Mouse (Mus musculus): Measurements from ENCODE around the gene Tcf7. TPM values are rescaled to one million over a fixed set of nuclear protein-coding genes. Genes with fewer than 3 reads are reported as not detected.
A peak's percentile ranks its signal among the peaks of the same experiment; 100 is the strongest.

Tcf7 gene
- total RNA-seq, 2 experiments from 2014 or later: 0.65 to 1.2 TPM

- no peak for DNase-seq
- intact Hi-C loops (cut with DNase I): no loop called here
Measured at GRCm38 (mm10) chr11:52286301-52286957, 3.6 kb upstream of the Tcf7 start.

GRCm38 (mm10) chr11:52283596-52284571 is 1.1 kb upstream of the Tcf7 start:
- DNase-seq: peak; percentile 57 to 65
- intact Hi-C loops (cut with DNase I): no loop called here

GRCm38 (mm10) chr11:52282420-52282773 is 417 bp downstream of the Tcf7 start:
- no peak for DNase-seq
- intact Hi-C loops (cut with DNase I): no loop called here

- intact Hi-C loops (cut with DNase I): no loop called here
- DNase-seq: no peak
Measured at GRCm38 (mm10) chr11:52281568-52282328, 1.1 kb downstream of the Tcf7 start.

GRCm38 (mm10) chr11:52280566-52281455 is 2.0 kb downstream of the Tcf7 start:
- intact Hi-C loops (cut with DNase I): no loop called here
- no peak for DNase-seq

- no peak for DNase-seq
- intact Hi-C loops (cut with DNase I): no loop called here
Measured at GRCm38 (mm10) chr11:52279611-52280145, 3.1 kb downstream of the Tcf7 start.

- intact Hi-C loops (cut with DNase I): no loop called here
- no peak for DNase-seq
Measured at GRCm38 (mm10) chr11:52278991-52279390, 3.8 kb downstream of the Tcf7 start.

- intact Hi-C loops (cut with DNase I): no loop called here
Measured at GRCm38 (mm10) chr11:52278164-52278563, 4.7 kb downstream of the Tcf7 start.

GRCm38 (mm10) chr11:52277433-52278150 is 5.2 kb downstream of the Tcf7 start:
- DNase-seq: no peak
- intact Hi-C loops (cut with DNase I): no loop called here

More at GRCm38 (mm10) chr11:52278164-52278563, 4.7 kb downstream of the Tcf7 start:
- DNase-seq: no peak

GRCm38 (mm10) chr11:52276961-52277391 is 5.8 kb downstream of the Tcf7 start:
- intact Hi-C loops (cut with DNase I): no loop called here
- no peak for DNase-seq

GRCm38 (mm10) chr11:52275774-52276555 is 6.8 kb downstream of the Tcf7 start:
- DNase-seq: no peak
- intact Hi-C loops (cut with DNase I): no loop called here

- intact Hi-C loops (cut with DNase I): no loop called here
- DNase-seq: no peak
Measured at GRCm38 (mm10) chr11:52275366-52275765, 7.4 kb downstream of the Tcf7 start.

GRCm38 (mm10) chr11:52274456-52275112 is 8.2 kb downstream of the Tcf7 start:
- DNase-seq: no peak
- intact Hi-C loops (cut with DNase I): no loop called here

GRCm38 (mm10) chr11:52273942-52274330 is 8.9 kb downstream of the Tcf7 start:
- DNase-seq: no peak
- intact Hi-C loops (cut with DNase I): no loop called here

- peak in 1 of 2 experiments; percentile 15 for DNase-seq
- intact Hi-C loops (cut with DNase I): no loop called here
Measured at GRCm38 (mm10) chr11:52273183-52273941, 9.5 kb downstream of the Tcf7 start.

- DNase-seq: no peak
- intact Hi-C loops (cut with DNase I): no loop called here
Measured at GRCm38 (mm10) chr11:52272619-52273018, 10.2 kb downstream of the Tcf7 start.
